Mouse (Mus musculus): ENCODE data around the gene Calhm2. TPM values are rescaled to one million over a fixed set of nuclear protein-coding genes. Genes with fewer than 3 reads are reported as not detected.
"Not testable (repeated sequence)": the region's sequence is repeated elsewhere in the genome, so short reads cannot be mapped to it uniquely, and the experiment has no call there.

Calhm2 gene
- polyA plus RNA-seq, 1 experiment: not detected

DNA sequence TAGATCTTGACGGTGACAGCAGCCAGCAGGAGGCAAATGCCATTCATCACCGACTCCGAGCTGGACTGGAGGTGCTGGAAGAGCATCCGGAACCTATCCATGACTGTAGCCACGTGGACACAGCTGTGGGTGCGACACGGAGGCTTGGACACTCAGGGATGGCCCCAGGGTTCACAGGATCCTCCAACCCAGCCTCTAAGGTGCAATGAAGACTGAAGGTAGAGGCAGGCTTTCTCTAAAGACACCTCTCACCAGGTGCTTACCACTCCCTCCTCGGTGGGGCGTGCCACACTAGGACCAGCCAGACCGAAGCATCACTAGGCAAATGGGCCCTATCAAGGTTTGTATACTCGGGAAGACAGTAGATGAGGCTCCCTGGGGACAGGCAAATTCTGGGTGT lies 19.6 kb upstream of the Calhm2 start, which contains the start of gene Calhm3:
Calhm3 (minus strand) TSS at position 101 of the 400 bp plus-strand sequence.
- TF ChIP-seq POLR2A (IDR thresholded peaks at IDR 0.05; ENCODE audit: insufficient read depth, low read depth, low read length): no peak
- TF ChIP-seq CTCF (IDR thresholded peaks at IDR 0.05; ENCODE audit: insufficient read depth, low read depth, low read length): no peak

DNA sequence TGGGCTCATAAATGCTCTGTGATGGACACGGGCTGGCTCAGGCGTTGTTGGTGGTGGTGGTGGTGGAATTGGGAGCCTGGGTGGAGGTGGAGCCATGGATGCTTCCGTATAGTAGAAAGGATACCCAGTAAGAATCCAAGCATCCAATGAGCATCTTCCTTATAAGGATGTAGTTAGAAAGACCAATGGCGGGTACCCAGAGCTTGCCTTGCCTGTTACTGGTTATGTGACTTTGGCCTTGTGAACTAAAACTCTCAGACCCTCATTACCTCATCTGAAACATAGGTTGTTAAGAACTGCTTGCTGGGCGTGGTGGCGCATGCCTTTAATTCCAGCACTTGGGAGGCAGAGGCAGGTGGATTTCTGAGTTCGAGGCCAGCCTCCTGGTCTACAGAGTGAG lies 15.7 kb upstream of the Calhm2 start:
- no peak overlapping the region for H3K27ac ChIP-seq (ENCODE audit: insufficient read depth, low read depth, low read length)
- 92% methylated on average over 7 of the region's 7 CpGs for WGBS
- TF ChIP-seq CTCF (IDR thresholded peaks at IDR 0.05; ENCODE audit: insufficient read depth, low read depth, low read length) (no peak), POLR2A (IDR thresholded peaks at IDR 0.05; ENCODE audit: insufficient read depth, low read depth, low read length) (no peak)
- H3K4me1 ChIP-seq (ENCODE audit: control insufficient read depth, insufficient read depth, low read length): peaks cover 7% of the 10 kb centered on the region; the same call in 1 of the 2 replicates
- no peak overlapping the region for H3K4me3 ChIP-seq (ENCODE audit: insufficient read depth, low read depth, low read length)

More for the DNA sequence above, 19.6 kb upstream of the Calhm2 start, which contains the start of gene Calhm3:
- WGBS: 85% methylated on average over 11 of the region's 11 CpGs
- Histone ChIP-seq H3K27ac (ENCODE audit: insufficient read depth, low read depth, low read length) (no peak within 1 kb of the TSS), H3K4me3 (ENCODE audit: insufficient read depth, low read depth, low read length) (no peak within 1 kb of the TSS), H3K4me1 (ENCODE audit: control insufficient read depth, insufficient read depth, low read length) (no peaks in the 10 kb centered on the region)

DNA sequence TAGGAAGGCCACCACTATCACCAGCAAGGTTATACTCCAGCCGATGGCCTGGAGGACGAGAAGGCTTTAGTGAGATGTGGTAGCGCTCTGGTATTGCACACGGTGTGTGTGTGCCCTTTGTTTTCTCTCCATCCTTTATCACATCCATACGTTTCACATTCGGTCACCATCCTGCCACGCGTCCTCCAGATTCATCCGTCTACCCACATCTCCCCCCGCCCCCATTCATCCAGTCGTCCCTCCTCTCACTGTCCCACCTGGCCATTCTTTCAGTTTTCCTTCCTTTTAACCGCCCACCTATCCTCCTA lies 13.9 kb upstream of the Calhm2 start:
- H3K4me3 ChIP-seq (ENCODE audit: insufficient read depth, low read depth, low read length): peak overlapping the region; percentile 22; the same call in 1 of the 2 replicates
- peaks cover 12% of the 10 kb centered on the region; the same call in 1 of the 2 replicates for H3K4me1 ChIP-seq (ENCODE audit: control insufficient read depth, insufficient read depth, low read length)
- TF ChIP-seq CTCF (IDR thresholded peaks at IDR 0.05; ENCODE audit: insufficient read depth, low read depth, low read length) (no peak), POLR2A (IDR thresholded peaks at IDR 0.05; ENCODE audit: insufficient read depth, low read depth, low read length) (no peak)
- no peak overlapping the region for H3K27ac ChIP-seq (ENCODE audit: insufficient read depth, low read depth, low read length)
- WGBS: 65% methylated on average over 12 of the region's 12 CpGs

DNA sequence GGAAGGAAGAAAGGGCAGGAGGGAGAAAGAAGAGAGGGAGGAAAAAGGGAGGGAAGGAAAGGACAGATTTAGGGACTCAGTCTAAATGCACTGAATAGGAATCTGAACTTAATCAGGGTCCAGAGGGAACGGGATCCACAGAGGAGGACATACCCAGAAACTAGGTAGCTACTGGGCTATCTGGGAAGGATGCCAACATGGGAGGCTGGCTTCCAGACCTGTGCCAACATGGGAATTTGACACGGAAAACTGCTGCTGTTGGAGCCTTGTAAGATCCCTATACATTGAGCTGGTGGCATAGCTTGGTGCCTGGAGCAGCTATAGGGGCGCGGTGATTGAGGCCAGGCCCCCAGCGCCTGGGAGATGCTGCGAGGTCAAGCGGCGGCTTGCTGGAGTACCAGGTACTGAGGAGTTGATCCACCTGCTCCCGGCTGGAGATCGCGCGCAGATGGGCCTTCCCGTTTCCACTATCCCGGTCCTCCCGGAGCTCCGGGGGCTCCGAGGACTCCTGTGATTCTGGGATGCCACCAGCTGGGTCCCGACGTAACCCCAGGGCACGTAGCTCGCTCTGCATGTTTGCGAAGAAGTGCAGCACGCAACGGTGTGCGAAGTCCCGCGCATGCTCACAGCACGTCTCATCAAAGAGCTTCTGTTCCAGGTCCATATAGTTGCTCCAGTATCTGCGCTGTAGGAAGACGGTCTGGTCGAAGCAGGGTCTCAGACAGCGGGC lies 13.4 kb upstream of the Calhm2 start:
- H3K4me3 ChIP-seq (ENCODE audit: insufficient read depth, low read depth, low read length): peak overlapping the region; percentile 22
- no peak overlapping the region for H3K27ac ChIP-seq (ENCODE audit: insufficient read depth, low read depth, low read length)
- peak; percentile 13; the same call in 1 of the 2 replicates for TF ChIP-seq CTCF (IDR thresholded peaks at IDR 0.05; ENCODE audit: insufficient read depth, low read depth, low read length)
- no peak for TF ChIP-seq POLR2A (IDR thresholded peaks at IDR 0.05; ENCODE audit: insufficient read depth, low read depth, low read length)
- WGBS: 17% methylated on average over 32 of the region's 32 CpGs
- H3K4me1 ChIP-seq (ENCODE audit: control insufficient read depth, insufficient read depth, low read length): peaks cover 12% of the 10 kb centered on the region; the same call in 1 of the 2 replicates

DNA sequence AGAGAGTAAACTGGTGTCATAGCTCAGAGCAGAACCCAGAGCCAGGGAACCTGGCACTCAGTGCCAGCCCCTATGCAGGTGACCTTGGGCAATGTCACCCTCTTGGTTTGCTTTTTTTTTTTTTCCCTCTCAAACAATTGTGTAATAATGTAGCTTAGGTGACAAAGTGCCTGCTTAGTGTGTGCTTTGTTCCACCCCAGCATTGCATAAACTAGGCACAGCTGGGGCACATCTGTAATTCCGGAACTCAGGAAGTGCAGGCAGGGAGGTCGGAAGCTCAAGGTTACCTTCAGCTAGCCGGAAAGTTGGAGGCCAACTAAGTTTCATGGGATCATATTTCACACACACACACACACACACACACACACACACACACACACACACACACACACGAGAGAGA lies 11.8 kb upstream of the Calhm2 start:
- TF ChIP-seq POLR2A (IDR thresholded peaks at IDR 0.05; ENCODE audit: insufficient read depth, low read depth, low read length) (no peak), CTCF (IDR thresholded peaks at IDR 0.05; ENCODE audit: insufficient read depth, low read depth, low read length) (no peak)
- Histone ChIP-seq H3K27ac (ENCODE audit: insufficient read depth, low read depth, low read length) (no peak overlapping the region), H3K4me3 (ENCODE audit: insufficient read depth, low read depth, low read length) (no peak overlapping the region), H3K4me1 (ENCODE audit: control insufficient read depth, insufficient read depth, low read length) (peaks cover 12% of the 10 kb centered on the region; the same call in 1 of the 2 replicates)
- 73% methylated on average over 4 of the region's 4 CpGs for WGBS

DNA sequence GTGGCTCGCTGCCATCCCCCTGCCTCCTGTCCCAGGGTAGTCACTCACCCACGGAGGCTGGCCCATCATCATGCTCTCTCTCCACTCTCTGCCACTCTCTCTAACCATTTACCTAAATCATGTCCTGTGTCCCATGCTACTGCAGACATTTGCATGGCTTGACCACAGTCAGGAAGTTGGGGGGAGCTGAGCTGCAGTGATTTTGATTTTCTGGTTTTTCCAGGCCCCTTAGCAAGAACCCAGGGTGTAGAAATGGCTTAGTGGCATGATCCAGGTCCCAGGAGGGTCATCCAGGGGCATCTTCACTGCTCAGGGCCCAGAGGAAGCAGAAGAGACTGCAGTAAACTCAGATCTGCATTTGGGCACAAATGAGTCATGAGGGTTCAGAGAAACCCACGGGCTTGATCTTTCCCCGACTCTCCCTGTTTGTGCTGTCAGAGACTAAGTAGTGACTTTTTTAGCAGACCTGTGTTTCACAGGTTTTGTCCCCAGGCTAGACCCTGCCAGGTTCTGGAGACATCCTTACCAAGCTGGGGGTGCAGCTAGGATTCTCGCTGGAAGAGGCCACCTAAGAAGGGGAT lies 10.3 kb upstream of the Calhm2 start:
- Histone ChIP-seq H3K27ac (ENCODE audit: insufficient read depth, low read depth, low read length) (no peak overlapping the region), H3K4me3 (ENCODE audit: insufficient read depth, low read depth, low read length) (no peak overlapping the region), H3K4me1 (ENCODE audit: control insufficient read depth, insufficient read depth, low read length) (peaks cover 12% of the 10 kb centered on the region; the same call in 1 of the 2 replicates)
- TF ChIP-seq CTCF (IDR thresholded peaks at IDR 0.05; ENCODE audit: insufficient read depth, low read depth, low read length): no peak
- no peak for TF ChIP-seq POLR2A (IDR thresholded peaks at IDR 0.05; ENCODE audit: insufficient read depth, low read depth, low read length)
- WGBS: 66% methylated on average over 5 of the region's 5 CpGs

DNA sequence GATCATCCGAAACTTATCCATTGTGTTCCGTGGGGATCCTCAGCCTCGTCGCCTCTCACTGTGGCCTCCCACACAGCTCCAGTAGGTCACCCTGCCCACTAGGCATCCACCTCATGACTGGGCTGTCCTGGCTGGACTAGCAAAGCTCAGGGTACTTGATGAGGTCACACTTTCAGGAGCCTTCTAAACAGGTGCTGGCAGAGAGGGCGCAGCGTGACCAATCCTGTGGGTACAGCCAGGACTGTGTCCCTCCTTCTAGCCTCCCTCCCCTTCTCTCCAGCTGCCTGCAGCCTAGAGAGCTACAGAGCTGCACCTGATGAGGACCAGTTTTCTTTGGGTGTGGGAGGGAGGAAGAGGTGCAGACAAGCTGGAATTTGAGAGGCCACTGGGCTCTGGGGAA lies 6.1 kb upstream of the Calhm2 start, which contains the start of gene Calhm1:
Calhm1 (minus strand) TSS at position 101 of the 400 bp plus-strand sequence.
- Histone ChIP-seq H3K27ac (ENCODE audit: insufficient read depth, low read depth, low read length) (no peak within 1 kb of the TSS), H3K4me1 (ENCODE audit: control insufficient read depth, insufficient read depth, low read length) (peaks cover 10% of the 10 kb centered on the region), H3K4me3 (ENCODE audit: insufficient read depth, low read depth, low read length) (no peak within 1 kb of the TSS)
- TF ChIP-seq POLR2A (IDR thresholded peaks at IDR 0.05; ENCODE audit: insufficient read depth, low read depth, low read length): no peak
- TF ChIP-seq CTCF (IDR thresholded peaks at IDR 0.05; ENCODE audit: insufficient read depth, low read depth, low read length): no peak
- 94% methylated on average over 6 of the region's 6 CpGs for WGBS

DNA sequence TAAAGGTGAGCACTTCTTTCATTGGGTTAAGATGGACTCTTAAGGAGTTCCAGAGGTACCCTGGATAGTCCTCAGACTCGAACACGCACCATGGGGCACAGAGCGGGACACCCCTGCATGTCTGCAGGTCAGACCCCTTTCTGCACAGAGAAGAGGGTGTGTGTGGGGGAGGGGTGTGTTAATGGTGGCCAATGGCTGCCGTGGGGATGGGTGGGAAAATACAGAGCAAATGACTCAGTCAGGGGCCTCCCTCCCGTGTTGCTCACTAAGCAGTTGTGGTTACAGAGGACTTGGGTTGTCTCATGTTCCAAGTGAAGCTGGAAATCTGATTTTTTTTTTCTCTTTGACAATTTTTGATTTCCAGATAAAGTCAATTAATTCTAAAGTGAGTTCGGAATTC lies 4.3 kb upstream of the Calhm2 start:
- no peak overlapping the region for H3K27ac ChIP-seq (ENCODE audit: insufficient read depth, low read depth, low read length)
- WGBS: 84% methylated on average over 6 of the region's 6 CpGs
- no peak for TF ChIP-seq CTCF (IDR thresholded peaks at IDR 0.05; ENCODE audit: insufficient read depth, low read depth, low read length)
- TF ChIP-seq POLR2A (IDR thresholded peaks at IDR 0.05; ENCODE audit: insufficient read depth, low read depth, low read length): no peak

DNA sequence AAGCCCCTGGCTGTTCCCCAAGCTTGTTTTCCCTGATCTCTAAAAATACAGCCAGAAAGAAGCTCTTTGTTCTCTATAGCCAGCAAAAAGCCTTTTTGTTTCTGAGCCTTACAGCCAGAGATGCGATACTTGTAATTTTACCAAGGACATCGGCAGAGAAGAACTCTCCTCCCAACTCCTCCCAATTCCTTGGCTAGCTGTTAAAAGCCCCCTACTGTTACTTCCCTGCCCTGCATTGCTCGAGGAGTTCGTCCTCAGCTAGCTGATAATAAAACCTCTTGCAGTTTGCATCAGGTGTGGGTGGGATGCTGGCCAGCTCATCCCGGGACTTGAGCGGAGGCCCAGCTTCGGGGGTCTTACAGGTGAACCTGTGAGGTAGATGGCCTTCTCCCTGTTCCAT lies 1.5 kb upstream of the Calhm2 start:
- H3K4me3 ChIP-seq (ENCODE audit: insufficient read depth, low read depth, low read length): not testable (repeated sequence)
- WGBS: 31% methylated on average over 7 of the region's 7 CpGs

More for the DNA sequence above, 4.3 kb upstream of the Calhm2 start:
- Histone ChIP-seq H3K4me1 (ENCODE audit: control insufficient read depth, insufficient read depth, low read length) (peaks cover 22% of the 10 kb centered on the region), H3K4me3 (ENCODE audit: insufficient read depth, low read depth, low read length) (no peak overlapping the region)

More for the DNA sequence above, 1.5 kb upstream of the Calhm2 start:
- H3K4me1 ChIP-seq (ENCODE audit: control insufficient read depth, insufficient read depth, low read length): peaks cover 41% of the 10 kb centered on the region
- not testable (repeated sequence) for H3K27ac ChIP-seq (ENCODE audit: insufficient read depth, low read depth, low read length)
